Mouse (Mus musculus) myocyte (in vitro differentiated cells): ENCODE data around the gene Hoxc12. TPM values are rescaled to one million over a fixed set of nuclear protein-coding genes. Genes with fewer than 3 reads are reported as not detected.

ENCODE experiments used
- H3K27me3 ChIP-seq: one replicate; pipeline ENCODE4 v1.6.1; 2011; ENCODE audit not compliant: control insufficient read depth, insufficient read depth, insufficient read length
- H3K36me3 ChIP-seq: one replicate; pipeline ENCODE4 v1.6.1; 2011; ENCODE audit not compliant: control insufficient read depth, insufficient read depth
- H3K4me2 ChIP-seq: one replicate; pipeline ENCODE4 v1.6.1; 2011; ENCODE audit warnings: low read depth, control low read depth
- H3K4me3 ChIP-seq: one replicate; pipeline ENCODE4 v1.5.1; 2011; ENCODE audit warnings: mild to moderate bottlenecking, control low read depth, moderate library complexity
- H3K79me2 ChIP-seq: one replicate; pipeline ENCODE4 v1.6.1; 2011; ENCODE audit not compliant: control insufficient read depth, insufficient read depth
- H3ac ChIP-seq: one replicate; pipeline ENCODE4 v1.6.1; 2011; ENCODE audit not compliant: control insufficient read depth, insufficient read length
- CEBPB ChIP-seq: IDR thresholded peaks from 2 replicates; pipeline ENCODE4 v1.6.1; 2011; ENCODE audit warnings: mild to moderate bottlenecking, moderate library complexity; ENCODE audit not compliant: poor library complexity, insufficient read depth, severe bottlenecking
- E2F4 ChIP-seq: IDR thresholded peaks from one replicate; pipeline ENCODE4 v1.6.1; 2011; ENCODE audit warnings: mild to moderate bottlenecking, control low read depth, moderate library complexity; ENCODE audit not compliant: insufficient read depth
- MAX ChIP-seq: IDR thresholded peaks from one replicate; pipeline ENCODE4 v1.6.1; 2011; ENCODE audit warnings: low read depth, mild to moderate bottlenecking, control low read depth
- MYOD1 ChIP-seq, 3 experiments: IDR thresholded peaks; one replicate each; pipeline ENCODE4 v1.6.1; 2011; ENCODE audit warnings: control low read depth in 2 of 3, low read depth in 2 of 3, mild to moderate bottlenecking in 2 of 3, moderate library complexity in 1 of 3; ENCODE audit not compliant: insufficient read length in 2 of 3, control insufficient read depth in 1 of 3
- MYOG ChIP-seq, 3 experiments: IDR thresholded peaks; one replicate each; pipeline ENCODE4 v1.6.1; 2011; ENCODE audit warnings: control low read depth in 2 of 3, low read depth in 2 of 3, mild to moderate bottlenecking in 2 of 3; ENCODE audit not compliant: insufficient read length in 2 of 3, control insufficient read depth in 1 of 3, insufficient read depth in 1 of 3
- POLR2A ChIP-seq: IDR thresholded peaks from one replicate; pipeline ENCODE4 v1.6.1; 2011; ENCODE audit warnings: low read depth, mild to moderate bottlenecking, control low read depth, moderate library complexity; ENCODE audit not compliant: insufficient read length
- POLR2AphosphoS2 ChIP-seq: IDR thresholded peaks from one replicate; pipeline ENCODE4 v1.6.1; 2011; ENCODE audit warnings: low read depth, control low read depth; ENCODE audit not compliant: insufficient read length
- REST ChIP-seq: IDR thresholded peaks from one replicate; pipeline ENCODE4 v1.6.1; 2011; ENCODE audit warnings: mild to moderate bottlenecking, control low read depth, moderate library complexity; ENCODE audit not compliant: insufficient read depth, insufficient read length
- SRF ChIP-seq: IDR thresholded peaks from one replicate; pipeline ENCODE4 v1.6.1; 2011; ENCODE audit warnings: low read depth; ENCODE audit not compliant: control insufficient read depth, insufficient read length
- TCF12 ChIP-seq: IDR thresholded peaks from one replicate; pipeline ENCODE4 v1.6.1; 2011; ENCODE audit warnings: mild to moderate bottlenecking, control low read depth; ENCODE audit not compliant: poor library complexity, insufficient read depth, severe bottlenecking
- TCF3 ChIP-seq: IDR thresholded peaks from one replicate; pipeline ENCODE4 v1.6.1; 2011; ENCODE audit warnings: low read depth, control low read depth; ENCODE audit not compliant: insufficient read length
- USF1 ChIP-seq: IDR thresholded peaks from one replicate; pipeline ENCODE4 v1.6.1; 2011; ENCODE audit warnings: low read depth, mild to moderate bottlenecking, control low read depth, moderate library complexity
- polyA plus RNA-seq: library from polyadenylated mRNA; unstranded; fragments of >200 nt; fragmentation: generic; extraction: Trizol; gene quantifications from one replicate; pipeline ENCODE4 v1.2.1, GENCODE M21; 2012; ENCODE audit warnings: missing spikeins

Hoxc12 gene
- polyA plus RNA-seq, 1 experiment, result 5.6 TPM

- TF ChIP-seq POLR2A (peak; percentile 65), MYOG (IDR thresholded peaks at IDR 0.05; ENCODE audit: control insufficient read depth in 1 of 3, insufficient read depth in 1 of 3, insufficient read length in 2 of 3, low read depth in 2 of 3) (no peak), MAX (no peak), E2F4 (no peak), POLR2AphosphoS2 (peak; percentile 25)
- Histone ChIP-seq H3ac (peak overlapping the region; percentile 32), H3K27me3 (no peaks in the 10 kb centered on the region), H3K4me2 (peak overlapping the region; percentile 100), H3K4me3 (peak overlapping the region; percentile 85), H3K36me3 (no peaks in the 10 kb centered on the region), H3K79me2 (peaks cover 95% of the 10 kb centered on the region)
These were observed 28.7 kb downstream of the Hoxc12 start for GRCm38 (mm10) chr15:102965003-102965891.

GRCm38 (mm10) chr15:102965892-102966775 is 29.6 kb downstream of the Hoxc12 start:
- no peak for TF ChIP-seq CEBPB
- no peak for TF ChIP-seq E2F4
- TF ChIP-seq USF1, result peak; percentile 97
- TF ChIP-seq TCF12, result no peak
- TF ChIP-seq SRF, result peak; percentile 43
- TF ChIP-seq MYOG (IDR thresholded peaks at IDR 0.05; ENCODE audit: control insufficient read depth in 1 of 3, insufficient read depth in 1 of 3, insufficient read length in 2 of 3, low read depth in 2 of 3), result peak in 2 of 3 experiments; percentile 24 to 60
- TF ChIP-seq MAX, result no peak
- no peak for TF ChIP-seq TCF3
- TF ChIP-seq POLR2AphosphoS2, result peak; percentile 59
- no peak for TF ChIP-seq REST
- TF ChIP-seq MYOD1 (IDR thresholded peaks at IDR 0.05; ENCODE audit: control insufficient read depth in 1 of 3, insufficient read length in 2 of 3, low read depth in 2 of 3), result peak in 2 of 3 experiments; percentile 42 to 44
- TF ChIP-seq POLR2A, result peak; percentile 8
- H3K36me3 ChIP-seq, result no peaks in the 10 kb centered on the region
- H3K4me3 ChIP-seq, result peak overlapping the region; percentile 85
- H3ac ChIP-seq, result peak overlapping the region; percentile 32
- H3K27me3 ChIP-seq, result no peaks in the 10 kb centered on the region
- H3K4me2 ChIP-seq, result peak overlapping the region; percentile 100
- peaks cover 96% of the 10 kb centered on the region for H3K79me2 ChIP-seq

- peak within 1 kb of the TSS; percentile 32 for H3ac ChIP-seq
- peaks cover 96% of the 10 kb centered on the region for H3K79me2 ChIP-seq
- H3K4me3 ChIP-seq, result peak within 1 kb of the TSS; percentile 85
- no peaks in the 10 kb centered on the region for H3K36me3 ChIP-seq
- no peaks in the 10 kb centered on the region for H3K27me3 ChIP-seq
- TF ChIP-seq MYOD1 (IDR thresholded peaks at IDR 0.05; ENCODE audit: control insufficient read depth in 1 of 3, insufficient read length in 2 of 3, low read depth in 2 of 3) (no peak), SRF (no peak), POLR2A (peak; percentile 38), REST (no peak), MAX (no peak), POLR2AphosphoS2 (no peak), MYOG (IDR thresholded peaks at IDR 0.05; ENCODE audit: control insufficient read depth in 1 of 3, insufficient read depth in 1 of 3, insufficient read length in 2 of 3, low read depth in 2 of 3) (no peak)
- peak within 1 kb of the TSS; percentile 100 for H3K4me2 ChIP-seq
These were observed 30.3 kb downstream of the Hoxc12 start, which contains the start of gene Hoxc10 for GRCm38 (mm10) chr15:102966776-102967311. Hoxc10 (plus strand) TSS chr15:102966796.

GRCm38 (mm10) chr15:102967312-102967510 is 30.7 kb downstream of the Hoxc12 start, which contains the start of gene Hoxc5:
Hoxc5 (plus strand) TSS chr15:102967443.
- H3K27me3 ChIP-seq, result no peaks in the 10 kb centered on the region
- H3K79me2 ChIP-seq, result peaks cover 96% of the 10 kb centered on the region

More at GRCm38 (mm10) chr15:102967312-102967510, 30.7 kb downstream of the Hoxc12 start, which contains the start of gene Hoxc5:
- no peaks in the 10 kb centered on the region for H3K36me3 ChIP-seq
- peak within 1 kb of the TSS; percentile 100 for H3K4me2 ChIP-seq
- peak within 1 kb of the TSS; percentile 32 for H3ac ChIP-seq
- no peak for TF ChIP-seq MYOG (IDR thresholded peaks at IDR 0.05; ENCODE audit: control insufficient read depth in 1 of 3, insufficient read depth in 1 of 3, insufficient read length in 2 of 3, low read depth in 2 of 3)
- no peak for TF ChIP-seq SRF
- TF ChIP-seq POLR2AphosphoS2, result no peak
- TF ChIP-seq REST, result no peak
- no peak for TF ChIP-seq POLR2A
- no peak for TF ChIP-seq MYOD1 (IDR thresholded peaks at IDR 0.05; ENCODE audit: control insufficient read depth in 1 of 3, insufficient read length in 2 of 3, low read depth in 2 of 3)
- no peak for TF ChIP-seq TCF12
- TF ChIP-seq MAX, result no peak
- no peak for TF ChIP-seq TCF3
- no peak for TF ChIP-seq CEBPB
- no peak for TF ChIP-seq USF1
- no peak for TF ChIP-seq E2F4
- peak within 1 kb of the TSS; percentile 85 for H3K4me3 ChIP-seq
